Mouse (Mus musculus) cortical plate, adult 2 months (tissue): ENCODE results near the gene Slc7a7.

ENCODE experiments used
- CTCF ChIP-seq: fragments of 200-500 bp; IDR thresholded peaks from 2 replicates; pipeline ENCODE4 v1.5.1; 2011; ENCODE audit warnings: mild to moderate bottlenecking, control low read depth, low read length; ENCODE audit not compliant: insufficient read depth; ENCODE audit errors: extremely low read depth
- POLR2A ChIP-seq: fragments of 200-500 bp; IDR thresholded peaks from 2 replicates; pipeline ENCODE4 v1.6.1; 2011; ENCODE audit warnings: mild to moderate bottlenecking, low read length, control low read depth; ENCODE audit not compliant: insufficient read depth; ENCODE audit errors: extremely low read depth

- TF ChIP-seq CTCF (no peak), POLR2A (no peak)
Observed at GRCm38 (mm10) chr14:54380616-54381015, 37.0 kb downstream of the Slc7a7 start.
